ENCODE assay signal across 8 mouse cellular contexts in the genomic region with DNA sequence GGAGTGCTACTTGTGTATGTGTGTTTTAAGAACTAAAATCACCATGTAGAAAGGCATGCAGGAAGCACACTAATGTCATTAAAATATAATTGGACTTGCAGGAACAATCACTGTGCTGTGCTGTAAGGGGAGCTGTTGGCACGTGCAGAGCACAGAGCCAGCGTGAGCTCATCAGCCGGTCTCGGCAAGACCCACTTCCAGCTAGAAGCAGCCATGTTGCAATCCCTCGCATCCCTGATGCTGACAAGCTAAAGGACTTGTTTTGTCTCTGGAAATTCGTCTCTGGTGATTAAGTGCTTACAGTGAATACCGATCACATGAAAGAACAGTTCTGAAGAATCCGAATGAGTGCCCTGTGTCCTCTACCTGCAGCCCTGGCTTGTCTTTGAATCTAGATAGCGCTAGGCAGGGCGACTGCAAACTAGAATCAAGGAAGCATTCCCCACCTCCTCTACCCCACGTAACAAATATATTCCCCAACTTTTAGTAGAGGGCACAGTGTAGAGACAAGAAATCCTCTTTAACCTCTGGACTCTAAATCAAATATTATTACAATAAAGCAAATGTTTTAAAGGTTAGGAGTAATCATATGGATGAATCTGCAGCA.
A peak's percentile ranks its signal among the peaks of the same experiment; 100 is the strongest.
DNase-seq lines count a peak whose midpoint lies in the region; ATAC-seq lines count a peak whose summit lies in the region.

No protein-coding gene starts in this region.

- DNase-seq in adrenal gland, adult 2 months: peak; percentile 28
- no peak for DNase-seq in adrenal gland, adult 18-20 months (ENCODE audit: low spot score in 2 of 2)
- DNase-seq in cerebellum, postnatal 36 days: peak; percentile 49 to 50
- peak; percentile 39 to 76 for DNase-seq in frontal cortex, postnatal 36 days (ENCODE audit: low spot score in 2 of 2)
- peak; percentile 37 to 44 for DNase-seq in kidney, adult 8-10 months
- peak; percentile 45 to 52 for DNase-seq in left cerebral cortex, postnatal 36 days (ENCODE audit: low spot score in 2 of 2)
- no peak for DNase-seq in adipocyte (ENCODE audit: low spot score)

- H3K4me1 ChIP-seq in neural tube, embryonic 14.5 days (ENCODE audit: control insufficient read depth, insufficient read depth, low read length): peaks cover 9% of the 10 kb centered on the region; the same call in 1 of the 2 replicates

- ATAC-seq in neural tube, embryonic 14.5 days (ENCODE audit: low read depth): peak; percentile 99

- peak overlapping the region; percentile 19; the same call in 1 of the 2 replicates for H3K4me2 ChIP-seq in neural tube, embryonic 14.5 days (ENCODE audit: low read depth, low read length)

- H3K27me3 ChIP-seq in neural tube, embryonic 14.5 days (ENCODE audit: control insufficient read depth, insufficient read depth, low read length): no peaks in the 10 kb centered on the region

- WGBS in neural tube, embryonic 14.5 days: 41% methylated on average over 11 of the region's 11 CpGs

- no peak overlapping the region for H3K9ac ChIP-seq in neural tube, embryonic 14.5 days (replicated peaks; ENCODE audit: low read depth, low read length)

- no peaks in the 10 kb centered on the region for H3K9me3 ChIP-seq in neural tube, embryonic 14.5 days (ENCODE audit: control insufficient read depth, low read length)

- no peak overlapping the region for H3K4me3 ChIP-seq in neural tube, embryonic 14.5 days (ENCODE audit: low read depth, low read length)

- peak overlapping the region; percentile 68; the same call in 1 of the 2 replicates for H3K27ac ChIP-seq in neural tube, embryonic 14.5 days (ENCODE audit: low read depth, low read length)

- H3K36me3 ChIP-seq in neural tube, embryonic 14.5 days (ENCODE audit: control insufficient read depth, insufficient read depth, low read length): no peaks in the 10 kb centered on the region

- intact Hi-C loops in left cerebral cortex, postnatal 36 days (cut with DNase I): loop anchor here (5.0 kb wide), 1 partner anchor 333 kb away; no protein-coding TSS in a partner anchor

Comparison
In these comparisons a context has a peak if more than half of its experiments do, and no peak if none do; other contexts are left out.
1. DNase-seq: peak in adrenal gland, adult 2 months (single experiment), cerebellum, postnatal 36 days (2 of 2), frontal cortex, postnatal 36 days (2 of 2), kidney, adult 8-10 months (2 of 2) and left cerebral cortex, postnatal 36 days (2 of 2); none in adrenal gland, adult 18-20 months (0 of 2) and adipocyte (single experiment).